Mouse (Mus musculus): ENCODE data around the gene Papolb. TPM values are rescaled to one million over a fixed set of nuclear protein-coding genes. Genes with fewer than 3 reads are reported as not detected.

Gene Papolb
- polyA plus RNA-seq, 2 experiments: not detected

GRCm38 (mm10) chr5:142518973-142519372 is 10.9 kb downstream of the Papolb start:
- no peak overlapping the region for H3K4me2 ChIP-seq (ENCODE audit: low read depth)
- DNase-seq (ENCODE audit: low read depth in 3 of 3, low spot score in 3 of 3) (no peak), ATAC-seq (ENCODE audit: insufficient read depth) (no peak)
- H3K9me3 ChIP-seq (ENCODE audit: control insufficient read depth, low read length): no peaks in the 10 kb centered on the region
- H3K4me1 ChIP-seq (replicated peaks; ENCODE audit: control insufficient read depth in 2 of 2, insufficient read depth in 2 of 2, low read length in 1 of 2): peaks cover 0 to 27% of the 10 kb centered on the region in 2 experiments; a peak in 2 of 4 replicates
- H3K9ac ChIP-seq (replicated peaks): no peak overlapping the region
- no peaks in the 10 kb centered on the region for H3K27me3 ChIP-seq (ENCODE audit: control insufficient read depth, insufficient read depth, low read length)
- no peak overlapping the region for H3K27ac ChIP-seq
- WGBS (ENCODE audit: insufficient replicate concordance): 40% methylated on average over 6 of the region's 6 CpGs
- TF ChIP-seq CTCF (IDR thresholded peaks at IDR 0.05; ENCODE audit: low read depth) (no peak), EP300 (IDR thresholded peaks at IDR 0.05; ENCODE audit: low read depth) (no peak)
- no peaks in the 10 kb centered on the region for H3K36me3 ChIP-seq (replicated peaks; ENCODE audit: control insufficient read depth, insufficient read depth, low read depth)
- H3K4me3 ChIP-seq (ENCODE audit: insufficient read depth in 1 of 2, low read depth in 2 of 2, low read length in 2 of 2): no peak overlapping the region

GRCm38 (mm10) chr5:142512112-142512511 is 17.8 kb downstream of the Papolb start:
- Histone ChIP-seq H3K9ac (replicated peaks) (no peak overlapping the region), H3K27me3 (ENCODE audit: control insufficient read depth, insufficient read depth, low read length) (no peaks in the 10 kb centered on the region), H3K4me3 (ENCODE audit: insufficient read depth in 1 of 2, low read depth in 2 of 2, low read length in 2 of 2) (no peak overlapping the region), H3K27ac (no peak overlapping the region), H3K4me1 (replicated peaks; ENCODE audit: control insufficient read depth in 2 of 2, insufficient read depth in 2 of 2, low read length in 1 of 2) (no peaks in the 10 kb centered on the region), H3K4me2 (ENCODE audit: low read depth) (no peak overlapping the region), H3K36me3 (replicated peaks; ENCODE audit: control insufficient read depth, insufficient read depth, low read depth) (no peaks in the 10 kb centered on the region), H3K9me3 (ENCODE audit: control insufficient read depth, low read length) (no peaks in the 10 kb centered on the region)
- WGBS (ENCODE audit: insufficient replicate concordance): 60% methylated on average over 4 of the region's 4 CpGs
- TF ChIP-seq CTCF (IDR thresholded peaks at IDR 0.05; ENCODE audit: low read depth): no peak
- TF ChIP-seq EP300 (IDR thresholded peaks at IDR 0.05; ENCODE audit: low read depth): no peak
- no peak for ATAC-seq (ENCODE audit: insufficient read depth)
- DNase-seq (ENCODE audit: low read depth in 3 of 3, low spot score in 3 of 3): no peak

GRCm38 (mm10) chr5:142510061-142510414 is 19.8 kb downstream of the Papolb start:
- DNase-seq (ENCODE audit: low read depth in 3 of 3, low spot score in 3 of 3): no peak
- H3K9ac ChIP-seq (replicated peaks): no peak overlapping the region
- TF ChIP-seq EP300 (IDR thresholded peaks at IDR 0.05; ENCODE audit: low read depth): no peak
- no peak for TF ChIP-seq CTCF (IDR thresholded peaks at IDR 0.05; ENCODE audit: low read depth)
- no peak overlapping the region for H3K4me3 ChIP-seq (ENCODE audit: insufficient read depth in 1 of 2, low read depth in 2 of 2, low read length in 2 of 2)
- H3K4me1 ChIP-seq (replicated peaks; ENCODE audit: control insufficient read depth in 2 of 2, insufficient read depth in 2 of 2, low read length in 1 of 2): no peaks in the 10 kb centered on the region
- WGBS (ENCODE audit: insufficient replicate concordance): 62% methylated on average over 7 of the region's 7 CpGs
- H3K4me2 ChIP-seq (ENCODE audit: low read depth): no peak overlapping the region
- H3K9me3 ChIP-seq (ENCODE audit: control insufficient read depth, low read length): no peaks in the 10 kb centered on the region
- no peaks in the 10 kb centered on the region for H3K27me3 ChIP-seq (ENCODE audit: control insufficient read depth, insufficient read depth, low read length)
- no peak overlapping the region for H3K27ac ChIP-seq
- H3K36me3 ChIP-seq (replicated peaks; ENCODE audit: control insufficient read depth, insufficient read depth, low read depth): no peaks in the 10 kb centered on the region
- no peak for ATAC-seq (ENCODE audit: insufficient read depth)

- no peaks in the 10 kb centered on the region for H3K27me3 ChIP-seq (ENCODE audit: control insufficient read depth, insufficient read depth, low read length)
- H3K36me3 ChIP-seq (replicated peaks; ENCODE audit: control insufficient read depth, insufficient read depth, low read depth): no peaks in the 10 kb centered on the region
- DNase-seq (ENCODE audit: low read depth in 3 of 3, low spot score in 3 of 3) (no peak), ATAC-seq (ENCODE audit: insufficient read depth) (no peak)
- no peak overlapping the region for H3K9ac ChIP-seq (replicated peaks)
- TF ChIP-seq EP300 (IDR thresholded peaks at IDR 0.05; ENCODE audit: low read depth) (no peak), CTCF (IDR thresholded peaks at IDR 0.05; ENCODE audit: low read depth) (no peak)
- H3K27ac ChIP-seq: no peak overlapping the region
- H3K9me3 ChIP-seq (ENCODE audit: control insufficient read depth, low read length): no peaks in the 10 kb centered on the region
- WGBS (ENCODE audit: insufficient replicate concordance): 39% methylated on average over 15 of the region's 15 CpGs
- no peak overlapping the region for H3K4me2 ChIP-seq (ENCODE audit: low read depth)
- no peaks in the 10 kb centered on the region for H3K4me1 ChIP-seq (replicated peaks; ENCODE audit: control insufficient read depth in 2 of 2, insufficient read depth in 2 of 2, low read length in 1 of 2)
- H3K4me3 ChIP-seq (ENCODE audit: insufficient read depth in 1 of 2, low read depth in 2 of 2, low read length in 2 of 2): no peak overlapping the region
Observed at GRCm38 (mm10) chr5:142509141-142510060, 20.5 kb downstream of the Papolb start.

- no peaks in the 10 kb centered on the region for H3K9me3 ChIP-seq (ENCODE audit: control insufficient read depth, low read length)
- H3K4me3 ChIP-seq (ENCODE audit: insufficient read depth in 1 of 2, low read depth in 2 of 2, low read length in 2 of 2): no peak overlapping the region
- DNase-seq (ENCODE audit: low read depth in 3 of 3, low spot score in 3 of 3): no peak
- H3K4me1 ChIP-seq (replicated peaks; ENCODE audit: control insufficient read depth in 2 of 2, insufficient read depth in 2 of 2, low read length in 1 of 2): no peaks in the 10 kb centered on the region
- H3K9ac ChIP-seq (replicated peaks): no peak overlapping the region
- H3K36me3 ChIP-seq (replicated peaks; ENCODE audit: control insufficient read depth, insufficient read depth, low read depth): no peaks in the 10 kb centered on the region
- no peak overlapping the region for H3K27ac ChIP-seq
- TF ChIP-seq EP300 (IDR thresholded peaks at IDR 0.05; ENCODE audit: low read depth) (no peak), CTCF (IDR thresholded peaks at IDR 0.05; ENCODE audit: low read depth) (peak; percentile 68)
- ATAC-seq (ENCODE audit: insufficient read depth): no peak
- 36% methylated on average over 3 of the region's 3 CpGs for WGBS (ENCODE audit: insufficient replicate concordance)
- H3K27me3 ChIP-seq (ENCODE audit: control insufficient read depth, insufficient read depth, low read length): no peaks in the 10 kb centered on the region
- H3K4me2 ChIP-seq (ENCODE audit: low read depth): no peak overlapping the region
Observed at GRCm38 (mm10) chr5:142505695-142506423, 24.0 kb downstream of the Papolb start.

All from liver, embryonic 14.5 days (tissue).